Mouse (Mus musculus) c-Kit-positive CD71-negative TER-119-negative erythroid progenitor cells, embryonic 14.5 days (primary cell): ENCODE measurements around the gene Fbxo42.

Experiments
- DNase-seq: peaks from one replicate; pipeline ENCODE4 v3.0.0-alpha.2; 2013; ENCODE audit warnings: low read depth

Gene Fbxo42

GRCm38 (mm10) chr4:141176328-141176838, 28.7 kb downstream of the Fbxo42 start:
- no peak for DNase-seq

DNA sequence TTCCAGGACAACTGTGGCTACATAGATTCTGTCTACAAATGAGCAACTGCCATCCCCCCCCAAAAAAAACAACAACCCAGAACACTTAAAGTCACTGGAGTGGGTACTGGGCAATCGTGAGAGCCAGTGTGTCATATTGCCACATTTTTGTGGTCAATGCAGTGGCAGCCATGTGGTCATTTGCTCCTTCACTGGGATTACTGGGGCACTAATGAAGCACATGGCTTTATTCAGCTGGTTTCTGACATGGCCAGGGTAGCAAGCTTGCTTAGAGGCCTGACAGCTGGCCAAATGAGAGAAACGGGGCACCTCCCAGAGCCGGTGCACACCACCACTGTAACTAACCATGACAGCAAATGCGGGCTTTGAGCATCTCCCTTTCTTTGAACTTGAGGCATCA, 30.8 kb downstream of the Fbxo42 start:
- no peak for DNase-seq

- no peak for DNase-seq
These were observed 33.1 kb downstream of the Fbxo42 start for GRCm38 (mm10) chr4:141180831-141181230.

- no peak for DNase-seq
These were observed 34.3 kb downstream of the Fbxo42 start for GRCm38 (mm10) chr4:141181981-141182380.

DNA sequence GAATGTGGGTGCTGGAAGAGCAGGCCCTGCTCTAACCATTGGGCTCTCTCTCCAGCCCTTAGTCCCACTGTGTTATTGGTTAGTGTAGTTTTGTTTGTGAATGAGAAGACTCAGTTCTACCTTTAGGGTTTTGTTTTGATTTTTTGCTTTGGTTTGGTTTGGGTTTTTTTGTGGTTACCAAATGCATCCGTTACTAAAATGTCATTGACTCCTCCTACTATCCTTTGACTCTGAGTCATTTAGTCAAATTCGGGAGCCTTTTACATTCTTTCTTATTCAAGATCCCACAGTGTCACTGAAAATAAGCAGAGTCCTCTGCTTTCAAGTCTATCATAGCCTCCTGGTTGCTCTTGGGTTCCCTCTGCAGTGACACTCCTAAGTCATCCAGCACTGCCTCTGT, 36.2 kb downstream of the Fbxo42 start:
- DNase-seq: no peak

DNA sequence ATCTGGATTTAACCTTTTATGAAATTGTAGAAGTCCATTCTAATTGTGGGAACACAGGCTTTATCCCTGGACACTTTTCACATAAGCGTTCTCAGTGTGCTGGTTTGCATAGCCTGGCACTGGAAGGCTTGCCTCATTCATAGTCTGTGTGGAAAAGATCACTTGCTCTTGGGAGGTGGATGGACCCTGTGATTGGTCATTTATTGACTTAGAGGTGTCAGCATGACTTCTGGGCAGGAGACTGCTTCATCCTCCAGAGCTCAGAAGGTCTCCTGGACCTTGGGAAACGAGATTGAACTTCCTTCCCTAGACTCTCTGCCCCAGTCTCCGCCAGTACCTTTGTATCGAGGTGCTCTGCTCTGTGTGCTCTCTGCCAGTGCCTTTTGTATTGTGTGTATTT, 36.7 kb downstream of the Fbxo42 start:
- no peak for DNase-seq

DNA sequence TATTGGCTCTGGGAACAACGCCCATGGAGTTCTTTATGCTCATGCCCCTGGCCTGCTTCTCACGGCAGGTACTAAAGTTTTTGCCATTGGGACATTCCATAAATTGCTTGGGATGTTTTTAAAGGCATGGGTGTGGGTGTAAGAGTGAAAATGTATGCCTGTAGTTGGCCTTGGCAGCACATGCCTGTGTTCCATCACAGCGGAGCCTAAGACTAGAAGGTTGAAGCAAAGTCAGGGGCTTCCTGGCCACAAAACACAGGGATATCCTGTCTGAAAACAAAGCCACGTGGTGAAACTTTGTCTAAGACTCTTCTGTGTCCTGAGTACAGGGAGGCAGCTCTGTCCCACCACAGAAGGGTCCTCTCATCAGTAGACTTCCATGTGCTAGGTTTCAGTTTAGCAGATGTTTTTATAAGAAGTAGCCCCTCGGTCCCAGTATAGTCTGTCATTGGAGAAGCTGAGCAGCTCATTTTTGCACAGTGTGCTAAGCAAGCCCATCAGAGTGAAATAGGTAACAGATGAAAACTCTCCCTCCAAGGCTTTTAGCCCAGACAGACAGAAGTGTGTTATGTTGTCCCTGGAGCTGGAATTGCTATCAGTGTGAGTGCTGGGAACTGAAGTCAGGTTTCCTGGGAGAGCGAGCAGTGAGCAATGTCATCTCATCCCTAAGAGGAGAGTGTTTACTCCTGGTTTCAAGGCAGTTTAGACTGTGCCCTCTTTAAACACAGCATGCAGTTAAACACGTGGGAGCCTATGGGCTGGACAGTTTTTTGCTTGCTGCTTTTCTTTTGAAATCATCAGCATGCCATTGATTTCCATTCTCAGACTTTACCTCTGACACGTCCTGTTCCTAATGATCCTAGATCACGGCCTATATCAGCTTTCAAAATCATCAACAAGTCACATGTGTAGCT, 39.5 kb downstream of the Fbxo42 start:
- DNase-seq: no peak

DNA sequence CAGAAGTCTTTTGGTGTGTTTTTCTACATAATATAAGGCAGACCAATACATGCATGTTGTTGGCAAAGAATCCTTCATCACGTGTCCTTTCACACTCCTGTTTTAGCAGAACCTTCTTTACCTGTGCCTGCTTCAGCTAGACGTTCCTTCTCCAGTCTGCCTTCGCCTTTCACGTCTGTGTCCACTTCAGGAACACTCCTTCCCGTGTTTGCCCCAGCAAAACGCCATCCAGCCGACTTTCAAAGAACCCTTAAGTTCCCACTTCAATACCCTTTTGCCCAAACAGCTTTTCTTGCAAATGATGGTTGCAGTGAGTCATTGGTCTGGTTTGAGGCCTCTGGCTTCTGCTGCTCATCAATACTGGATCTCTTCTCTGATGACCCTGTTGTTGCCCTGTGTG, 43.6 kb downstream of the Fbxo42 start:
- DNase-seq: no peak

GRCm38 (mm10) chr4:141194553-141194952, 46.8 kb downstream of the Fbxo42 start:
- no peak for DNase-seq

DNA sequence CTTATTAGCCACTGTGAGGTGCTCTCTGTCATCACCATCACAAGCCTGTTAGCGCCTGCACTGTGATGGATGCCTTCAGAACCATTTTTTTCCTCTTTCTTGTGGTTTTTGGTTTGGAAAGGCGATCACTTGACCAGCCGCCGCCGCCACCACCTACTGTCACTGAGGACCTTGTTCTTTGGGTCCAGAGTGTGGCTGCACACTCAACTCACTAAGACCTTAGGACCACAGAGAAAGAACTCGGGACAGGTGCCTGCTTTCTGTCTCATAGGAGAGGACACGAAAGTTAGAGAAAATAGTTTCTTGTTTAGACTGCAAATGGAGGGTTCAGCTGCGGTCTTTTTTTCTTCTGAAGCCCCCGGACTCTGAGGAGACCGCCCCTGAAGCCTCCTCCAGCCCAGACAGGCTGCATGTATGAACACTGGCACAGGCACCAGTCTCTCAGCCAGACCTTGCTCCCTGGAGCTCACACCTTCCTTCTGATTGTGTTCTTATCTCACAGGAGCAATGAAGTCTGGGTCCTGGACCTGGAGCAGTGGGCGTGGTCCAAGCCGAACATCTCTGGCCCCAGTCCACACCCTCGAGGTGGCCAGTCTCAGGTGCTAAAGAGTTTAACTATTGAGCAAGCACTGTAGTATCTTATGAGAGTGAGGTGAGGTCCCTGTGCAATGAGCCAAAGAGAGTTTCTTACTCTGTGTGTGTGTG, 49.4 kb downstream of the Fbxo42 start:
- DNase-seq: no peak

DNA sequence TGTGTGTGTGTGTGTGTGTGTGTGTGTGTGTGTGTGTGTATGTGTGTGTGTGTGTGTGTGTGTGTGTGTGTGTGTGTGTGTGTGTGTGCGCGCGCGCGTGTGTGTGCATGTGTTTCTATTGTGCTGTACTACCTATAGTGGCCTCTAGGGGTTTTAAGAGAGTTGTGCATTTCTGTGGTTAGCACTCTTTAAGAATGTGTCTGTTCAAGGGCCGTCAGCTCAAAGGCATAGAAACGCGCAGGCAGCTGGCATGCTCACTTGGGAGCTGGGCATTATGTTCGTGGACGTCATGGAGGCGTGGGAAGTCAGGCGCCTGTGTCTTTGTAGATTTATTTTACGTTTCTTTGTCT, 49.9 kb downstream of the Fbxo42 start:
- DNase-seq: no peak

DNA sequence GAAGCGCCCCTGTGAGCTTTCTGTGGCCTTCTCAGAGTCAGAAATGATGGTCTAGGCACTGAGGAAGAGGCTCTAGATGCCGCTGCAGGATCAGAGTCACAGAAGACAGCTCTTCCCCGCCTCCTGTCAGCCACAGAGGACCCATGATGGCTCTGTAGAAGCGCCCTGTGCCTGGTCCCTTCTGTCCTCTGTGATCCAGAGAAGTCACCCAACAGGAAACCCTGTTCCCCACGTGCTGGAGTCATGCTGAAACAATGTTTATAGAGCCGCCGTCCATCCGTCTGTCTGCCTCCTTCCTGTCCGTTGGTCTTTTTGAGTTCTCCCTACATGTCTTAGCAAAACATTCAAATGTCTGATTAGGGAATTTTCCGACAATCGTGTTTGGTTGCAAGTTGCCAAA, 53.2 kb downstream of the Fbxo42 start:
- no peak for DNase-seq

DNA sequence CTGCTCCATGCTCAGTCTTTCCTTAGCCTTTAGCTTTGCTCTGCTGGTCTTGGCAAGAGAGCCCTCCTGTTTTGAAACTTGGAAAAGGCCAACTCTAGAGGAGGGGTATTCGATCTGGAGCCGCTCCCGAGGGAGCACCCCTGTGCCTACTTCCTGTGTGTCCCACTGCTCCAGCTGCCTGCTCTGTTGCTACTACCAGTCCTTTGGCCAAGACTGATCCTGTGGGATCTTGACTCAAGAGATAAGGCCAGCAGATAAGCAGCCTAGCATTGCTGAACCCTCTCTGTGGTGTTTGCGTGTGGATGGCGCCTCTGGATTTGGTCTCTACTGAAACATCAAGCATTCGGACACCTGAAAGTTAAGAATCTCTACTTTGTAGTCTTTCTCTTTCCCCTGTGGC, 54.5 kb downstream of the Fbxo42 start:
- DNase-seq: no peak

GRCm38 (mm10) chr4:141204580-141205061, 56.9 kb downstream of the Fbxo42 start:
- DNase-seq: no peak

DNA sequence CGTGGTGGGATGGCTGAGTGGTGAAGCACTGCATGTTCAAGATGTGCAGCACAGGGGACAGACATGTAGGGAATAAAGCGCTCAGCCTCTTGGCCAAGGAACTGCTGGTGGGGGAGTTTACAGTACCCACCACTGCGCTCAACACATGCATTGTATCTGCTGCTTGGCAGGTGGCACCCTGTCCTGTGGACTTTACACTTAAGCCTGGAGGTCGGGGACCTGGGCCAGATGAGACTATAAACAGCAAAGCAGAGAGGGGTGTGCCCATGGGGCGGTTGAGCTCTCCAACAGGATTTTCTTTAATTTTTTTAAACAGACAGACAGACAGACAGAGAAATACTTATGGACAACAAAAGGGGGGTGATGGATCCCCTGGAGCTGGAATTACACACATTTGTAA, 59.4 kb downstream of the Fbxo42 start:
- DNase-seq: no peak

DNA sequence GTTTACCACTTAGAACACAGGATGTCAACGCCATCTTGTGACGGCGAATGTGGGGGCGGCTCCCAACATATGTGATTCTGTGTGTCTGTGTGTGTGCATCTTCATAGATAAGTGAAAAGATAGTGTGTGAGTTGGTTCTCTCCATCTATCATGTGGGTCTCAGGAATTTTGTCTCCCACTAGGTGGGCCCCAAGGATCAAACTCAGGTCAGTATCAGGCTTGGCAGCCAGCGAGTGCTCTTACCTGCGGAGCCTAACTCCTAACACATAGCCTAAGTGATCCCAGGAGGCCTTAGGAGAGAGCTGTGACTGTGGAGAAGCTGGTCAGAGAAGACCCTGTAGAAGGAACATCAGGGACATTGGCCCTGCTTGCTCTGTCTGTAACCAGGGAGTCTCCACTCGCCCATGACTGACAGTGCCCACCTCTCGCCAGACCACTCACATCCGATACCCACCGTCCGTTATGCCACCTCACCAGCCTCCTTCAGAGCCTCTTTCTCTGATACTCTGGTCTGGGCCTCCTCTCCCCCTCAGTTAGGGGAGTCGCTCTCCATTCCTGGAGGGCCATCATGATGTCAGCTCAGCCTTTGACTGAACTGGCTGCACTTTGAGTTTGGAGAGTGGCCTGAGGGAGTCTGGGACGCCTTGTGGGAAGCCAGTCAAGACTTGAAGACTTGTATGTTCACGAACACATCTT, 63.0 kb downstream of the Fbxo42 start:
- DNase-seq: no peak

DNA sequence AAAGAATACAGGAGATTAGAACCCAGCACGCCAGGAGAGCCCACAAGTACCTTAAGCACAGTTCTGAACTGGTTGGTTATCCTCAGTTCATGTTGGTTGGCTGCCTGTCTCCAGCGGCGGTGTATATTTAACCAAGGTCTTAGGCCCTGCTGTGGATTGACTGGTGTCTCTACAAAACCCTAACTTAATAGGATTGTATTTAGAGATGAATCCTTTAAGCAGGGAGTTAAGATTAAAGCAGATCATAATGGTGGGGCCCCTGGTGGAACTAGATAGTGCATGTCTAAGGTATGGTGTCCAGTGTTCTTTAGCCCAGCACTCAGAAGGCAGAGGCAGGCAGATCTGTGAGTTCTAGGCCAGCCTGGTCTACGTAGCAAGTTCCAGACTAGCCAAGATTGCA, 63.9 kb downstream of the Fbxo42 start:
- no peak for DNase-seq

DNA sequence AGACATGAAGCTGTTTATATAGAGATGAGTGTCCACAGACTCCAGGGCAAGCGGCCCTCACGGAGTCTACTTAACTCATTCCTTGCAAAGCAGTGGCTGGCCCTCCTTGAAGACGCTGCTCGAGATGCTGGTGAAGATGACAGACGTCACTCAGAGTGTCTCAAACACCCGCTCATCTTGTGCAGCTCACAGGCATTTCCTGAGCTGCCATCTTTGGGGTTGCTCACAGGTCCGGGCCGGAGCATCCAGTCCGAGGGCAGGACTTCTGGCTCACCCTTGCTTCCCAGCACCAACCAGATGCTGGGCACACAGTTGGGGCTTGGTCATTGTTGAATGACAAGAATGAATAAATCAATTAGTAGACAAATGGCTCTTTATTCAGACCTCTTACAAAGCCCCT, 65.2 kb downstream of the Fbxo42 start:
- no peak for DNase-seq

DNA sequence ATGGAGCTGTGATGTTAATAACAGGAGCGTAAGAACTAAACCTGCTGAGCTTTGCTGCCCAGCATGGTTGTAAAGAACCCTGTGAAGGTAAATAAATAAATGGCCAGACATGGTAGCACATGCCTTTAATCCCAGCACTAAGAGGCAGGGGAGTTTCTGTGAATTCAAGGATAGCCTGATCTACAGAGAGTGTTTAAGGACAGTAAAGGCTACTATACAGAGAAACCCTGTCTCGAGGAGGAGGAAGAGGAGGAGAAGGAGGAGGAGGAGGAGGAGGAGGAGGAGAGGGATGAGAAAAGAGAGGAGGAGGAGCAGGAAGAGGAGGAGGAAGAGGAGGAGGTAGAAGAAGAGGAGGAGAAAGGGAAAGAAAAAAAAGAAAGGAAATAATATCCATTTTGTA, 65.6 kb downstream of the Fbxo42 start:
- no peak for DNase-seq

DNA sequence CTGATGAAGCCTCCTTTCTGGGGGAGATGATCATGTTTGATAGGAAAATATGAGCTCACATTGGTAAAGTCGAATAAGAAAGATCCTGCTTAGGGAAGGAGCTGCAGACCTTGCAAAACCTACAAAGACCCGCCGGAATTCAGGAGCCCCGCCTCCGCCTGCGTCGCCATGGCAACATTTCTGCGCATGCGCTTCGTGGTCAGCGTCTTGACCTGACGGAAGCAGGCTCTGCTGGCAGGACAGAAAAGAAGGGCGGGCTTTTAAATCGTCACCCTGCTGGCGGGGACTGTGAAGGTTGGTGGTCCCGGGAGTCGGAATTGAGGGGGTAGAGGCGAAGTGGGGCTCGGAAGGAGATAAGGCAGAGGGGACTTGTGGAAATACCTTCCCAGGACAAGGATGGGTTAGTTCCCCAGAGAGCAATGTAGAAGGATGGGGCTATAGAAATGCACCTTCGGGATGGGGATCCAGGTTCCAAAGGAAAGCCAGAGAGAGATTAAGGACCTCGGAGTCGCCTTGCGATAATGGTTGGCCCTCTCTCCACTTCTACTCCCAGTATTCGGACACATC, 66.1 kb downstream of the Fbxo42 start, which contains the start of gene Rsg1:
Gene Rsg1 (plus strand): TSS at position 187 of the 567 bp plus-strand sequence.
- peak; percentile 86 for DNase-seq

GRCm38 (mm10) chr4:141214337-141214851, 66.7 kb downstream of the Fbxo42 start:
- DNase-seq: peak; percentile 56
